Comparison of ENCODE assay signal across 17 mouse cellular contexts in genomic region chr12:71486078-71486477, GRCm38 (mm10).
"Had no signal": no experiment of that assay in that cellular context is flagged by ENCODE, and none has a peak within 500 bp of the region (broad histone marks: within the 10 kb centered on the region; RNA-seq: fewer than 3 reads in every experiment).

No protein-coding gene starts in this region.

- H3K27me3 ChIP-seq: liver, embryonic 13.5 days; liver, embryonic 15.5 days; lung, embryonic 15.5 days; midbrain, embryonic 12.5 days; neural tube, embryonic 12.5 days; stomach, embryonic 15.5 days had no signal

- H3K4me2 ChIP-seq: liver, embryonic 13.5 days; liver, embryonic 15.5 days; lung, embryonic 15.5 days; midbrain, embryonic 12.5 days; neural tube, embryonic 12.5 days; stomach, embryonic 15.5 days had no signal

- H3K9ac ChIP-seq: liver, embryonic 13.5 days; liver, embryonic 15.5 days; liver, postnatal 0 days; lung, embryonic 15.5 days; midbrain, embryonic 12.5 days; neural tube, embryonic 12.5 days; stomach, embryonic 15.5 days had no signal

- H3K4me3 ChIP-seq: liver, embryonic 13.5 days; liver, embryonic 15.5 days; lung, embryonic 15.5 days; midbrain, embryonic 12.5 days; neural tube, embryonic 12.5 days; stomach, embryonic 15.5 days had no signal

- DNase-seq: liver, embryonic 13.5 days; liver, postnatal 0 days; lung, adult 2 months; lung, postnatal 14 days; lung, postnatal 36 days; right cerebral cortex, postnatal 14 days; thymus, adult 2 months; thymus, postnatal 25 days; thymus, postnatal 4 days had no signal

- H3K9me3 ChIP-seq: liver, embryonic 13.5 days; liver, embryonic 15.5 days; lung, embryonic 15.5 days; midbrain, embryonic 12.5 days; neural tube, embryonic 12.5 days; stomach, embryonic 15.5 days had no signal

- ATAC-seq: liver, postnatal 0 days; lung, postnatal 0 days had no signal

- H3K27ac ChIP-seq: liver, embryonic 13.5 days; liver, embryonic 15.5 days; lung, embryonic 15.5 days; macrophage; midbrain, embryonic 12.5 days; neural tube, embryonic 12.5 days; stomach, embryonic 15.5 days; stomach, postnatal 0 days had no signal

- H3K36me3 ChIP-seq: liver, embryonic 13.5 days; liver, embryonic 15.5 days; lung, embryonic 15.5 days; midbrain, embryonic 12.5 days; neural tube, embryonic 12.5 days; stomach, embryonic 15.5 days had no signal

- H3K4me1 ChIP-seq: liver, embryonic 13.5 days; liver, embryonic 15.5 days had no signal
